Mouse (Mus musculus): Measurements from ENCODE around the gene Fut11. TPM values are rescaled to one million over a fixed set of nuclear protein-coding genes. Genes with fewer than 3 reads are reported as not detected.

The Fut11 gene
- polyA plus RNA-seq, 1 experiment from 2014 or later: 23.1 TPM

DNA sequence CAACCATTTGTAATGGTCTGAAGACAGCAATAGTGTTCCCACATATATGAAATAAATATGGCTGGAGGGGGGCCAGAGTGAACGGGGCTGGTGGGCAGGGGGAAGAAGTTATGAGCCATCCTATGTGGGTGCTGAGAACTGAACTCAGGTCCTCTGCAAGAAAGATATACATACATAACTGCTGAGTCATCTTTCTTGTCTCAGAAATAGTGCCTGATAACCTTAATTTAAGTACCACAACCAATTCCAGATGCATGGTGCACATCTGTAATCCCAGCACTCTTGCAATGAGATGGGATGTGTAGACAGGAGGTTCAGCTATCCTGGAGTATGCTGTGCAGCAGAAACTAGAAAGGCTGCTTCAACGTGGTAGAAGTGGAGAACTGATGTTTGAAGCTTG lies 13.0 kb upstream of the Fut11 start:
- Histone ChIP-seq H3K9ac (replicated peaks) (no peak overlapping the region), H3K27ac (replicated peaks) (no peak overlapping the region), H3K4me2 (replicated peaks) (no peak overlapping the region), H3K4me1 (no peaks in the 10 kb centered on the region), H3K36me3 (peaks cover 98% of the 10 kb centered on the region), H3K9me3 (no peaks in the 10 kb centered on the region), H3K4me3 (no peak overlapping the region), H3K27me3 (no peaks in the 10 kb centered on the region)
- ATAC-seq (replicated peaks): no peak
- 93% methylated on average over 2 of the region's 2 CpGs for WGBS

DNA sequence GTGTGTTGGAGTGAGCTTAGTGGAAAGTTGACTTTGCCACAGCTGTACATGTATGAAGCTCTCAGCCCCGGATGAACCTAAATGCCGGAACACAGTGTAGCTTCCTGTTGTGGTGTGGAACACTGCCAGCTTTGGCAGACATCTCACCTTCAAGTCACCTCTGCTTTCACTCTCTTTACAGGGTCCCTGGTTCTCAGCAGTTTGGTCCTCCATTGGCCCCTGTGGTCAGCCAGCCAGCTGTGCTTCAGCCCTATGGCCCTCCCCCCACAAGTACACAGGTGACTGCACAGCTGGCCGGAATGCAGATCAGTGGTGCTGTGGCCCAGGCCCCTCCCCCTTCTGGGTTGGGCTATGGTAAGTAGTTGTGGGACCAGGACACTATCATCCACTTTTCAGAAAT lies 12.3 kb upstream of the Fut11 start:
- H3K36me3 ChIP-seq: peaks cover 99% of the 10 kb centered on the region
- no peak overlapping the region for H3K4me3 ChIP-seq
- H3K9ac ChIP-seq (replicated peaks): no peak overlapping the region
- 78% methylated on average over 3 of the region's 3 CpGs for WGBS
- no peaks in the 10 kb centered on the region for H3K27me3 ChIP-seq
- H3K4me1 ChIP-seq: no peaks in the 10 kb centered on the region
- H3K27ac ChIP-seq (replicated peaks): no peak overlapping the region
- no peak overlapping the region for H3K4me2 ChIP-seq (replicated peaks)
- no peaks in the 10 kb centered on the region for H3K9me3 ChIP-seq
- ATAC-seq (replicated peaks): no peak

DNA sequence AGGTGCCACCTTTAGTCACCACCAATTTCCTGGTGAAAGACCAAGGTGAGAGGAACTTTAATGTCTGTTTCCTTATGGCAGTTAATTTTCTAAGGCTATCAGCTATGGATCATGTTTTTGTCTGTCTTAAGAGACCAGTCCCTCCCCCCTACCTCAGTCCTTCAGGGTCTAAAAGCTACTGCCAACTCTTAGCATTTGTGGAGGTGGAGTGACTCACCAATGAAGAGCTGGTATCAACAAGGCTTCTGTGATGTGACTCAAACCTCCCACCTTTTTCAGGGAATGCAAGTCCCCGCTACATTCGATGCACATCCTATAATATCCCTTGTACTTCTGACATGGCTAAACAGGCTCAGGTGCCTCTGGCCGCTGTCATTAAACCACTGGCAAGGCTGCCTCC lies 8.2 kb upstream of the Fut11 start:
- no peaks in the 10 kb centered on the region for H3K27me3 ChIP-seq
- H3K4me2 ChIP-seq (replicated peaks): no peak overlapping the region
- peaks cover 98% of the 10 kb centered on the region for H3K36me3 ChIP-seq
- no peak overlapping the region for H3K4me3 ChIP-seq
- 96% methylated on average over 3 of the region's 3 CpGs for WGBS
- no peak overlapping the region for H3K9ac ChIP-seq (replicated peaks)
- no peaks in the 10 kb centered on the region for H3K4me1 ChIP-seq
- ATAC-seq (replicated peaks): no peak
- H3K9me3 ChIP-seq: no peaks in the 10 kb centered on the region
- no peak overlapping the region for H3K27ac ChIP-seq (replicated peaks)

DNA sequence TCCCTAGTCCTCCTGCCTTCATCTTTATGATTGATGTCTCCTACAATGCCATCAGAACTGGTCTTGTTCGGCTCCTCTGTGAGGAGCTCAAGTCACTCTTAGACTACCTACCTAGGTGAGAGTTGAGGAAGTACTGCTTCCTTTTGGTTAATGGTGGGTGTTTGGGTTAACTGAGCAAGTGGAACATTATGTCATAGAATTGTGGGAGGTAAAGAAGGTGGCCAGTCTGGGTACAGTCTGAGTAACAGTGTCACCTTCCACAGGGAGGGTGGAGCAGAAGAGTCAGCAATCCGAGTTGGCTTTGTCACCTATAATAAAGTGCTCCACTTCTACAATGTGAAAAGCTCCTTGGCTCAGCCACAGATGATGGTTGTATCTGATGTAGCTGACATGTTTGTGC lies 5.8 kb upstream of the Fut11 start:
- Histone ChIP-seq H3K4me1 (no peaks in the 10 kb centered on the region; the same call in 1 of the 2 replicates), H3K27me3 (no peaks in the 10 kb centered on the region), H3K4me2 (replicated peaks) (no peak overlapping the region), H3K9ac (replicated peaks) (no peak overlapping the region), H3K4me3 (no peak overlapping the region), H3K36me3 (peaks cover 97% of the 10 kb centered on the region), H3K9me3 (no peaks in the 10 kb centered on the region), H3K27ac (replicated peaks) (no peak overlapping the region)
- 95% methylated on average over 2 of the region's 2 CpGs for WGBS
- ATAC-seq (replicated peaks): no peak

DNA sequence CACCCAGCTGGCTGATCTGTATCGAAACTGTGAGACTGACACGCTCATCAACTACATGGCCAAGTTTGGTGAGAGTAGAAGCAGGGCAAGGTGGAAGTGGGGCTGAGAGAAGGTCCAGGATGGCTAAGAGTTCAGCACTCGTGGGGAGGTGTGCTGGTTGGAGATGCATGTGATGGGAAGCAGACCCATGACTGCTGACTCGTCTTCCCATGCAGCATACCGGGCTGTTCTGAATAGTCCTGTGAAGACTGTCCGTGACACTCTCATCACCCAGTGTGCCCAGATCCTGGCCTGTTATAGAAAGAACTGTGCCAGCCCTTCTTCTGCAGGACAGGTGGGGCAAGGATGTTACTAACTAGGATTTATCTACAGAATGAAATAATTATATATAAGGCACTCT lies 3.0 kb upstream of the Fut11 start:
- WGBS: 94% methylated on average over 6 of the region's 6 CpGs

DNA sequence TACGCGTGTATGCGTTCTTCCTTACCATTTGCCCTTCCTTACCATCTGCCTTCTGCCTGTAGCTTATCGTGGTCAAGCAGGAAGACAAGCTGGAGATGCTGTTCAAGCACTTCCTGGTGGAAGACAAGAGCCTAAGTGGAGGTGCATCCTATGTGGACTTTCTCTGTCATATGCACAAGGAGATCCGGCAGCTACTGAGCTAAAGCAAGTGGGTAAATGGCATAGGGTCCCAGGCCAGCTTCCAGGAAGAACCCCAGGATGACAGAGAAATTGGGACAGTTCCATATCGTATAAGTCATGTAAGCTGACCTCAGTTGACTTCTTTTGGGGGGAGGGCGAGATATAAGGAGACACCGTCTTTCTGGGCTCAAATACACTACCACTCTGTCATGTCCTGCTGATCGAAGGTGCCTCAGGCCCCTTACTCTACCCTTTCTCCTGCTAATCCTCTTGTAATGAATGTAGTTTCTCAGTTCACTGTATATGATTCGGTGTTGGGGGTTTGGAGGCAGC lies 1.1 kb upstream of the Fut11 start:
- no peak overlapping the region for H3K4me3 ChIP-seq
- 92% methylated on average over 10 of the region's 10 CpGs for WGBS
- peaks cover 39% of the 10 kb centered on the region for H3K4me1 ChIP-seq
- no peak overlapping the region for H3K4me2 ChIP-seq (replicated peaks)
- no peak for ATAC-seq (replicated peaks)
- H3K27ac ChIP-seq (replicated peaks): no peak overlapping the region
- H3K27me3 ChIP-seq: no peaks in the 10 kb centered on the region
- H3K9ac ChIP-seq (replicated peaks): no peak overlapping the region
- H3K36me3 ChIP-seq: peaks cover 59% of the 10 kb centered on the region
- no peaks in the 10 kb centered on the region for H3K9me3 ChIP-seq

More for the DNA sequence above, 3.0 kb upstream of the Fut11 start:
- no peak overlapping the region for H3K9ac ChIP-seq (replicated peaks)
- H3K27me3 ChIP-seq: no peaks in the 10 kb centered on the region
- H3K4me1 ChIP-seq: peaks cover 20% of the 10 kb centered on the region
- peaks cover 75% of the 10 kb centered on the region for H3K36me3 ChIP-seq
- H3K9me3 ChIP-seq: no peaks in the 10 kb centered on the region
- H3K4me2 ChIP-seq (replicated peaks): no peak overlapping the region
- ATAC-seq (replicated peaks): no peak
- no peak overlapping the region for H3K27ac ChIP-seq (replicated peaks)
- no peak overlapping the region for H3K4me3 ChIP-seq

GRCm38 (mm10) chr14:20694185-20694883 lies 434 bp upstream of the Fut11 start:
- ATAC-seq (replicated peaks): peak; percentile 11
- 49% methylated on average over 13 of the region's 13 CpGs for WGBS

DNA sequence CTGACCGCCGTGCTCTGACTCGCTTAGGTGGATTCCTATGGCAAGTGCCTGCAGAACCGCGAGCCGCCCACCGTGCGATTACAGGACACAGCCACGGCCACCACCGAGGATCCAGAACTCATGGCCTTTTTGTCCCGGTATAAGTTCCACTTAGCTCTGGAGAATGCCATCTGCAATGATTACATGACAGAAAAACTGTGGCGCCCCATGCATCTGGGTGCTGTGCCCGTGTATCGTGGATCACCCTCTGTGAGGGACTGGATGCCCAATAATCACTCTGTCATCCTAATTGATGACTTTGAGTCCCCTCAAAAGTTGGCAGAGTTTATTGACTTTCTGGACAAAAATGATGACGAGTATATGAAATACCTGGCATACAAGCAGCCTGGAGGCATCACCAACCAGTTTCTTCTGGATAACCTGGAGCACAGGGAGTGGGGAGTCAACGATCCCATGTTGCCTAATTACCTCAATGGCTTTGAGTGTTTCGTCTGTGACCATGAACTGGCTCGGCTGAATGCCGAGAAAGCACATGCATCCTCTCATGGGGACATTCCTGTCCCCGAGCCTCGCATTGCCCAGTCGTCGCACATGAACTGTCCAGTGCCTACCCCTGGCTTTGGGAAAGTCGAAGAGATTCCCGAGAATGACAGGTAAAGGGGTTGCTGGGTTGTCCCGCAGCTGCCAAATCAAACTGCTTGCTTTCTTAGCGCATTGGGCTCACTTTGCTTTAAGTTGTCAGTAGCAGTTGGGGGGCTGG lies 1.2 kb downstream of the Fut11 start:
- no peak for ATAC-seq (replicated peaks)

More at GRCm38 (mm10) chr14:20694185-20694883, 434 bp upstream of the Fut11 start:
- Histone ChIP-seq H3K9me3 (no peaks in the 10 kb centered on the region), H3K4me1 (peaks cover 46% of the 10 kb centered on the region), H3K4me3 (peak overlapping the region; percentile 86), H3K27ac (replicated peaks) (peak overlapping the region; percentile 98), H3K9ac (replicated peaks) (peak overlapping the region; percentile 92), H3K36me3 (peaks cover 52% of the 10 kb centered on the region), H3K4me2 (replicated peaks) (peak overlapping the region; percentile 76), H3K27me3 (no peaks in the 10 kb centered on the region)

DNA sequence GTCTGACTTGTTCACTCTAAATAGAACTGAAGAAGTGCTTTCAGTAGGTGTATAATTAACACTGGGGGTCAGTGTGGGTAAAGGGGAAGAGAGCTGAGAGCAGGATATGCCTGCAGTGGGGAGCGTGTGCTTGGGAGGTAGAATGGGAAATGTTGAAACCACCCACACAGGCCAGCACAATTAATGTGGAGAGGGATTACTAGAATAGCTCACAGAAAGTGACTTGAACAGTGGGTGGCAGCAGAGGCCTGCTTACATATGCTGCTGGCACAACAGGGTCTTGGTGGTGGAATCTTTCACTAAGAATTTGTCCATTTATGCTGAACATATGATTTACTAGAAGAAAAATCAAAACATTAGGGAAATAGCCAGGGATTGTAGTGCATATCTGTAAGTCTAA lies 2.2 kb downstream of the Fut11 start:
- H3K27ac ChIP-seq (replicated peaks): peak overlapping the region; percentile 9; the same call in 1 of the 2 replicates
- H3K4me3 ChIP-seq: peak overlapping the region; percentile 86
- H3K4me2 ChIP-seq (replicated peaks): peak overlapping the region; percentile 76
- no peak for ATAC-seq (replicated peaks)
- no peaks in the 10 kb centered on the region for H3K9me3 ChIP-seq
- peak overlapping the region; percentile 92; the same call in 1 of the 2 replicates for H3K9ac ChIP-seq (replicated peaks)
- H3K27me3 ChIP-seq: no peaks in the 10 kb centered on the region
- peaks cover 70% of the 10 kb centered on the region for H3K4me1 ChIP-seq
- peaks cover 30% of the 10 kb centered on the region for H3K36me3 ChIP-seq
- 6% methylated on average over 1 of the region's 1 CpGs for WGBS

More for the DNA sequence above, 1.2 kb downstream of the Fut11 start:
- Histone ChIP-seq H3K9me3 (no peaks in the 10 kb centered on the region), H3K27me3 (no peaks in the 10 kb centered on the region), H3K9ac (replicated peaks) (peak overlapping the region; percentile 92), H3K4me3 (peak overlapping the region; percentile 86), H3K36me3 (peaks cover 41% of the 10 kb centered on the region), H3K27ac (replicated peaks) (peak overlapping the region; percentile 98), H3K4me2 (replicated peaks) (peak overlapping the region; percentile 76), H3K4me1 (peaks cover 60% of the 10 kb centered on the region)
- 14% methylated on average over 27 of the region's 27 CpGs for WGBS

- 84% methylated on average over 2 of the region's 2 CpGs for WGBS
- H3K9ac ChIP-seq (replicated peaks): 0 out of 2 replicates have a peak overlapping the region, but pooled peaks have one; percentile 10
- peaks cover 16% of the 10 kb centered on the region for H3K36me3 ChIP-seq
- no peak overlapping the region for H3K27ac ChIP-seq (replicated peaks)
- H3K27me3 ChIP-seq: no peaks in the 10 kb centered on the region
- ATAC-seq (replicated peaks): no peak
- no peak overlapping the region for H3K4me2 ChIP-seq (replicated peaks)
- H3K4me1 ChIP-seq: peaks cover 77% of the 10 kb centered on the region
- H3K4me3 ChIP-seq: no peak overlapping the region
- H3K9me3 ChIP-seq: no peaks in the 10 kb centered on the region
These were observed 3.7 kb downstream of the Fut11 start for GRCm38 (mm10) chr14:20698515-20698914.

GRCm38 (mm10) chr14:20700362-20700761 lies 5.6 kb downstream of the Fut11 start:
- peaks cover 79% of the 10 kb centered on the region for H3K4me1 ChIP-seq
- no peak overlapping the region for H3K4me2 ChIP-seq (replicated peaks)

GRCm38 (mm10) chr14:20701554-20701953 lies 6.8 kb downstream of the Fut11 start:
- Histone ChIP-seq H3K4me3 (peak overlapping the region; percentile 91; the same call in 1 of the 2 replicates), H3K9ac (replicated peaks) (peak overlapping the region; percentile 88), H3K9me3 (no peaks in the 10 kb centered on the region), H3K4me1 (peaks cover 70% of the 10 kb centered on the region), H3K36me3 (peaks cover 19% of the 10 kb centered on the region), H3K27me3 (no peaks in the 10 kb centered on the region), H3K27ac (replicated peaks) (no peak overlapping the region), H3K4me2 (replicated peaks) (peak overlapping the region; percentile 58)
- 76% methylated on average over 8 of the region's 8 CpGs for whole genome bisulfite sequencing
- no peak for ATAC-seq (replicated peaks)

More at GRCm38 (mm10) chr14:20700362-20700761, 5.6 kb downstream of the Fut11 start:
- Histone ChIP-seq H3K36me3 (peaks cover 19% of the 10 kb centered on the region), H3K9me3 (no peaks in the 10 kb centered on the region), H3K9ac (replicated peaks) (no peak overlapping the region), H3K27ac (replicated peaks) (no peak overlapping the region), H3K27me3 (no peaks in the 10 kb centered on the region), H3K4me3 (no peak overlapping the region)
- WGBS: 82% methylated on average over 3 of the region's 3 CpGs
- no peak for ATAC-seq (replicated peaks)
